Mouse (Mus musculus): ENCODE results near the gene Pbsn.
"Not testable (repeated sequence)": the region's sequence is repeated elsewhere in the genome, so short reads cannot be mapped to it uniquely, and the experiment has no call there.

Pbsn gene

DNA sequence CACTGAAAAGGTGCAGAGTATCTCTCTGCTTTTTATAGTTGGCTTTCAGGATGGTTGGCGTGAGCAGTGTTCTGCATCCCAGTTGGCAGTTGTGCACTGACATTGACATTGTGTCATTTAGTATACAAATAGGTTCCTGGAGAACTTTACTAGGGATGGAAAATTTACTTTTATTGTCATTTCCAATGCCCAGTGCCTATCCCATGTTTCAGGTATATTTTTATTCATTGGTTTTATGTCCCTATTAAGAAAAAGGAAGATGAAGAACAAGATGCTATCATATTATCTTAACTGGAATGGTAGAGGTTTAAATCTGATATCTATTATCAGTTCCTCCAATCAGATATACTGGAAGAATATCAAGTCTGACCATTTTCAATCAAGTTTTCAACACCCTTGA is at the start of gene Pbsn:
Gene Pbsn, minus strand, starts transcription at position 101 of the 400 bp plus-strand sequence.
- DNase-seq (ENCODE audit: low read depth): no peak

DNA sequence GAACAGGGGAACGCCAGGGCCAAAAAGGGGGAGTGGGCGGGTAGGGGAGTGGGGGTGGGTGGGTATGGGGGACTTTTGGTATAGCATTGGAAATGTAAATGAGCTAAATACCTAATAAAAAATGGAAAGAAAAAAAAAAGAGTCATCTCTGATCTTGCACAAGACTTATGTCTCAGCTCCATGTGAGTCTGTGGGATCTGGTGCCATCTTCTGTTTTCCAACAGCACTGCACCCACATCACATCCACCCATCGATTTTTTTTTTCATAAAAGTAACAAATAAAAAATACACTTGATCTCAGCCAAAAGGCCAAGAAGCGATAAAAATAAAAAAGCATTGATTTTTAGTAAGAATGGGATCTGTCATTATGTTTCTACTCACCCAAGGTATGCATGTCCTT is 26.6 kb upstream of the Pbsn start:
- peak; percentile 39 for DNase-seq (ENCODE audit: low read depth)

DNA sequence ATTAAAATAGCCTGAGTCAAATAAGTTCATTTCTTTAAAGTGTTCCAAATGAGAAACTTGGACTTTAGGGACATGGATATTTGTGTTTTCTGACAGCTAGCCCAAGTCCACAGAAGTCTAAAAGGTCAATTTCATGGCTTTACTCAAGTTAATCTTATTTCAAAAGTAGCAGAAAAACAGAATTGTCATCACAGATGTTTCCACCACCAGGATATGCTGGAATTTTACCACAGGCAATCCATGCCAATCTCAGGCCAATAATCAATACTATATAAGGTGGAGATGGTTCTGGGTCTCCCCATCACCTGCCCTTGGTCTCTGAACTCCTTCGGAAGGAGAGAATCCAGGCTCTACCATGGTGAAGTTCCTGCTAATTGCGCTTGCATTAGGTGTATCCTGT is 11.0 kb upstream of the Pbsn start, which contains the start of gene Gm14744:
Gene Gm14744, plus strand, starts transcription at position 301 of the 400 bp plus-strand sequence.
- not testable (repeated sequence) for DNase-seq (ENCODE audit: low read depth)

DNA sequence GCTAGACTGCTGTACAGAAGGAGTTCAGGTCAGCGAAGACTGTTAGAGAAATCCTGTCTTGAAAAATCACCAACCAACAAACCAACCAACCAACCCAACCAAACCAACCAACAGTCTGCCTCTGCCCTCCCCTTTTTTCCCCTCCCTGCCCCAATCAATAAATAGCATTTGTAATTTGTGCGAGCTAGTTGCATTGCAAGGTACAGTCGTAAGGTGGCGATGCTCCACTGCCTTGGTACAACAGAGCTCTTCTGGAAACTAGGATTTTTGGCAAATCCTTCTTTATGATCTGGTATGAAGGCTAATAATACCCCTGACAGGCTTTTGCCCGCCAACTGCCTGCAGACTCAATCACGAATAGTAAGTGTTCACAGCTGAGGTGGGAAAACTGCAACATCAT is 41.4 kb downstream of the Pbsn start:
- peak; percentile 68 for DNase-seq (ENCODE audit: low read depth)

DNA sequence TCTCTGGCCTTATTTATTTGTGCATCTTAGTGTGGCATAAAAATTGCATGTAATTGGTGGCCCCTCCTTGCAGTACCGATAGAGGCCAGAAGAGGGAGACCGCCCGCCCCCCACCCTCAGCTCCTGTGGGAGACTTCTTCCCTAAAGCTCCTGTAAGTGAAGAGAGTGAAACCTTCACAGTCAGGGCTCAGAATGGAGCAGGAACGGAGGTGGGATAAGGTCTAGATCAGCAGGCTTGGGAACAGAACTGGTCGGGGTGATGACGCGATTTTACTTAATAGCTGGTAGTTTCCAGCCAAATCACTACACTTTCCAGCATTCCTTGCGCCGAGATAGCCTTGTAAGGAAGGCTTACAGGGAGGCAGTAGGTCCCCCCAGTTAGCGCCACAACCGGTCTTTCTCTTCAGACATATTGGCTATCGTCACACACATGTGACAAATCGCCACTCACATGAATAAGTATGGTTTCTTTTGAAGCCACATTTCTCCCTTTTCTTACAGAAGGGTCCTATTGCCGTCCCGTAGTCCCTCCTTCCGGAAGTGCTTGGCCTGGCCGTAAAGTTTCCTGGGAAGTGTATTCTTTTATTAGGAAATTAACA is 42.7 kb downstream of the Pbsn start:
- peak; percentile 80 for DNase-seq (ENCODE audit: low read depth)

DNA sequence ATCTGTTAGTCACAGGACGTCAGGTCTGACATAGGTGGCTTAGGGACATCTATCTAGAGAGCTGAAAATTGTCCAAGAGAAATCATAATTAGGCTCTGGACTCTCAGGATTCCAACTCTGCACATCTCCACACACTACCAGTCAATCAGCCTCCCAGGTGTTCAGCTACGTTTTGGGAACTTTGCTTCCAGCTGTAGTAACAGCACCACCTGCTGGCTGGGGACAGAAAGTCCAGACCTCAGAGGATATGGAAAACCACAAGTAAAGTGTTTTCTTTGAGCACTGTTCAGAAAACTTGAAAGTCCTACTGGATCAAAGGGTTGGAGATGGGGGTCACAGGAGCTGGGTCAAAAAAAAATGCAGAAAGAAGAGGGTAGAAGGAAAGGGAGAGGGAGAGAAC is 44.8 kb downstream of the Pbsn start:
- DNase-seq (ENCODE audit: low read depth): peak; percentile 52

DNA sequence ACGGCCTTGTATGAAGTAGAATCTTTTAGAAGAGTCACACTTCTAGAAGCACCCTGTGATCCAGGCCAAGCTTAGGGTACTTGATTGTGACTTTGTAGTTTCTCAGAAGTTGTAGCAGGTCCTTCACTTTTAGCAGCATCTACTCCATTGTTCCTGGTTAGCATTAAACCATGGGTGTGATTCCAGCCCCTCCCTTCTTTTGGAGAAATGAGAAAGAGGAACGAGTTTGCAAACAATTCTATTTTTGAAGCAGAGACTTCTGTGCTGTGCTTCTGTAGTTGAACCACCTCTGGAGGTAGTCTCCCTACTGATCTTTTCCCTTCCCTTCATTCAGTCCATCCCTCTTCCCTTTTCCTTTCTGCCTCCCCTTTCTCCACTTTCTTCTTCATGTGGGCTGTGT is 51.1 kb downstream of the Pbsn start:
- no peak for DNase-seq (ENCODE audit: low read depth)

DNA sequence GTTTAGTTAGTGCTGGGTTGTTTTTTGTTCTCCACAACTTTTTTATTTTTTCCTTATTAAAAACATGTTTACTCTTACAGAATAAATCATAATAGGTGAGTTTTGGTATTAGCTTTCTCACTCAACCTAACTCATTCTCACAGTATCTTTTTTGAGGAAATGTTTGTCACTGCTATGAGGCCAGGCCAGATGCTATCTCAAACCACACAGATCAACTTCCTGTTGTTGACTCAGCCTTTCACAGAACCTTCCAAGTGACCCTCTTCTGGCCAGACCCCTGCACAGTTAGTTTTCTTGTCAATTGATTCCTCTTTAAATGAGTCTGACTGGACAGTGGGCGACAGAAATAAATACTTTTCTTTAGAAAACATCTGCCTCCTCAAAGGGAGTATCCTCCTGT is 51.9 kb downstream of the Pbsn start:
- DNase-seq (ENCODE audit: low read depth): peak; percentile 70

DNA sequence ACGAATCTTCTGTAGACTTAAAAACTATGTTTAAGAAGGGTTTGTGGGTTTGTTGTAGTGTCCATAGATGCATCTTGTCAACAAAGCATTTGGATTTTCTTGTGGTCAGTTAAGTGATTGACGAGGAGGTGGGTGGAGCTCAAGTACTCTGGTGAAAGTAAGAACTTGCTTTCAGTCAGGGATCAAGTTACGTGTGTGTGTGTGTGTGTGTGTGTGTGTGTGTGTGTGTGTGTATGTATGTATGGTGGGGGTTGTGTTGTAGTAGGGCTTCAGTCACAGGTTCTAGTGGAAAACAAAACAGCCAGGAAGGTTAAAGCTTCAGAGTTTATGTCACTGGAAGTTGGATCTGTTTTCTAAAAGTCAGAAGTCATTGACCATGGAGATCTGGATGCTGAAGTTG is 53.9 kb downstream of the Pbsn start:
- DNase-seq (ENCODE audit: low read depth): peak; percentile 57

DNA sequence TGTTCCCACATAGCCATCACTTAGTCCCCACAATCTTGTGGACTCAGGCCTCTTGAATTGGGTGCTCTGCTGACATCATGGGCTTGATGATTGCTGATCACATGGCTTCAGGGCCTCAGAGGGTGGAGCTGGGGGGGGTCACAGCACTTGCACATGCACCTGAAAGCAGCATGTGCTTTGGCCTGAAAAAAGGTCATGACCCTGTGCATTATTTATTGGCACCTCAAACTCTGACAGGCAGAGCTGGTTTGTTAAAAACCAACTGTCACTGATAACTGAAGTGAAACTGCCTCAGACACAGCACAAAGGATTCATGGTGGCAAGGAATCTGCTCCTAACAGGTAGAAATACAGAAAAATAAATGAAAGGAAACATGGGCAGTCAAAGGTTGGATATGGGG is 55.6 kb downstream of the Pbsn start:
- no peak for DNase-seq (ENCODE audit: low read depth)

DNA sequence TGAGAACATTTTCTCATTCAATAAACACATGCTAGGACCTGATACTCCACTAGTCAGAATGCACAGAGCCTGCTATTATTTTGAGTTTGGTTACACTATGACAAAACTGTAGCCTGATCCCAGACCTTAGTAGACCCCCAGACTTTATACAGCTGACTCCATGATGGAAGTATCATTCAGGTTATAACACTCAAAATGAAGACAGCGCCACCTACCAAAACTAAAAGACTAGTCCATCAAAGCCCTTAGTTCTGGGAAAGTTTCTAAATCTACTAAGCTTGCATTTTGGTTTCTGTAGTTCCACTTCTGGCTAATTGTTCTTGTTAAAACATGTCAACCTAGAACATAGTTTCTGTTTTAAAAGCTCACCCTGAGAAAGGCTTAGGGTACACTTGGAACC is 56.5 kb downstream of the Pbsn start:
- peak; percentile 55 for DNase-seq (ENCODE audit: low read depth)

DNA sequence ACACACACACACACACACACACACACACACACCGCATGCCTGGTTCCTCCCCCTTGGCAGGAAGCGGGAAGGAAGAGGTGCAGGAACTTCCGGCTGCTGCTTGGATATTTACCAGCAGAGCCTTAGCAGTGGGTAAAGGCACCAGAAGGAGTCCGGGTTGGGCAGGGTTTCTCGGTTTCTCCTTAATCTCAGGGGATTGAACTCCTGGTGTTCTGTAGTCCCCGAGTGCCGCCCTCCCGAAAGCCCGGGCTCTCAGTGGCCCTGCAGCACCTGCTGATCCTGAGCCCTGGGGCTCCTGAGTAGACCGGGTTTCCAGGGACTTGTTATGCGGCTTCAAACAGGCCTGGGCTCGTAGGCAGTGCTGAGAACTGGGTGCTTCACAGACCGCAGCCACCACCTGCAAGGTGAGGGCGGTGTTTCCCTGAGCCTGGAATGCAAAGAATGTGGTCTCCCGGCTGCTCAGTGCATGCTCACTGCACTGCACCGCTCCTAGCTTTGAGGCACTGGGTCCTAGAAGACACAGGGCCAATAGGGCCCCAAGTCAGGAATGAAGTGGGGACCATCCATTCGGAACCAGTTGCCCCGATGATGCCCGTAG is 57.1 kb downstream of the Pbsn start, which contains the start of gene Prkx:
Gene Prkx, minus strand, starts transcription at position 41 of the 598 bp plus-strand sequence.
- peak; percentile 80 for DNase-seq (ENCODE audit: low read depth)

DNA sequence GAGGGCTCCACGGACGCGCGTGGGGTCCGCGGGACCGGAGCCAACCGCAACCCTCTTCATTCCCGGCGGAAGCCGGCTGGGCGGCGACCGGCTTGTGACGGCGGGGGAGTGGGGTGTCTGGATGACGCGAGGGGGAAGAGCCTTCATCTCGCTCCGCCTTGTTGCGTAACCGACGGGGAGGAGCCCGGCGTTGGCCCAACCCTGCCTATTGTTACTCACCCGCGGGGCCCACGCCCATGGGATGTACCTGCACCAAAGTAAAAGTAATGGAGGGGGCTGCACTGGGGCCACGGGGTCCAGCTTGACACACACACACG is 57.6 kb downstream of the Pbsn start:
- peak; percentile 89 for DNase-seq (ENCODE audit: low read depth)

DNA sequence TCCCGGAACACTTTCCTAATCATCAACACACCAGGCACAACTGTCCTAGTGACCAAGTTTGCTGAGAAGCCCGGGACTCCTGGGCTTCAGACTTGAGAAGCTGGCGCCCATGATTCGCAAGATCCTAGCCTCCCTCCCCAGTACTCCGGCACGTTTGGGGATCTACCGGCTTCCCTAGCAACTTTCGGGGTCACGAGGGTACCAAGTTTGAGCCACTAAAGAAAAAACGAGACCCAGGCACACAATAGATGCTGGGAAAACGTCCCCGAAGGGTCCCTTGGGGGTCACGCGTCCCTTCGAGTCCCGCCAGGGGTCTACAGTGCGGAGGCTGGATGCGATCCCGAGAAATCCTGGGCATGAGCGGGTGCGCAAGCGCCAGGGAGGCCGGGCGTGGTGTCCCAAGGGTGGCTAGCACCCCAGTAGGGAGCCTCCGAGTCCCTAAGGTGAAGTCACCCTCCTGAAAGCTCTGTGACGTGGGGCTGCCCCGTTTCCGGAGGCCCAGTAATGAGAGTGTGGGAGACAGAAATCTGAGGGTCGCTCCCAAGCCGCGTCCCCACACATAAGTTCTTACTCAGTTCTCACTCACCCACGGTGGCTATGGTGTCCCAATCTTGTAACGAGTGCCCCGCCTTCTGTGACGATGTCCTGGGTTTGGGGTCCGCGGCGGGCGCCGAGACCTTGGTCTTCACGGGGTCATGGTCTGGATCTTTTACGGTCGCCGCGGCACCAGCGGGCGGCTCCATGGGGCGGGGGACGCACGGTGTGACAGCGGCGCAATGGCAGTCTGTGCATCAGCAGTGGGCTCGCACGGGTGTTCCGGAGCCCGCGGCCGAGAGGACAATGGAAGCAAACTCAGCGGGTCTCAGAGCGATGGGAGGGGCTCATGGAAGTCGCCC is 58.2 kb downstream of the Pbsn start:
- DNase-seq (ENCODE audit: low read depth): no peak

DNA sequence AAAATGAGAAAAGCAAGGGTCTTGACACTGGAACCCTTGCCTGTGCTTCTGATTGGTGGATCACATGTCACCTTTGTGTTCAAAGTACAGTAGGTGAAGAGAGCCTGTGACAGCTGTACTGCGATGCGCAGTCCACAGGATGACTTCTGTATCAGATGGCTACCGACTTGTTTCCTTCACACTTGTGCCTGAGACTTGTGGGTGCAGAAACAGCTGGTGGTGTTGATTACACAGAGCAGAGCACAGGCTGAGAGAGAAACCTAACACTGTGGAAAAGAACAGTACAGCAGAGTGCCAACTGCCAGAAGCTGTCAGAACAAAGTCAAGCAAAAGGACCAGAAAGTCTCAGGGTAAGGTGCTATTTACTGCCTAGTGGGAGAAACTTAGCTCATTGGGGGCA is 64.7 kb downstream of the Pbsn start:
- DNase-seq (ENCODE audit: low read depth): no peak

Measured in 416B (cell line).